Mouse (Mus musculus) heart, adult 8-10 months (tissue): Measurements from ENCODE around the gene Dpysl5. TPM values are rescaled to one million over a fixed set of nuclear protein-coding genes. Genes with fewer than 3 reads are reported as not detected.

Source experiments
- DNase-seq: peaks from one replicate; pipeline ENCODE4 v3.0.0; 2022; ENCODE audit warnings: low spot score
- total RNA-seq, 4 experiments: library from RNA; stranded (reverse); gene quantifications; 2 replicates each; pipeline ENCODE4 v1.2.4; 2022

Gene Dpysl5
- total RNA-seq, 4 experiments from 2014 or later, result 0.57 to 1.4 (median 0.91) TPM

DNA sequence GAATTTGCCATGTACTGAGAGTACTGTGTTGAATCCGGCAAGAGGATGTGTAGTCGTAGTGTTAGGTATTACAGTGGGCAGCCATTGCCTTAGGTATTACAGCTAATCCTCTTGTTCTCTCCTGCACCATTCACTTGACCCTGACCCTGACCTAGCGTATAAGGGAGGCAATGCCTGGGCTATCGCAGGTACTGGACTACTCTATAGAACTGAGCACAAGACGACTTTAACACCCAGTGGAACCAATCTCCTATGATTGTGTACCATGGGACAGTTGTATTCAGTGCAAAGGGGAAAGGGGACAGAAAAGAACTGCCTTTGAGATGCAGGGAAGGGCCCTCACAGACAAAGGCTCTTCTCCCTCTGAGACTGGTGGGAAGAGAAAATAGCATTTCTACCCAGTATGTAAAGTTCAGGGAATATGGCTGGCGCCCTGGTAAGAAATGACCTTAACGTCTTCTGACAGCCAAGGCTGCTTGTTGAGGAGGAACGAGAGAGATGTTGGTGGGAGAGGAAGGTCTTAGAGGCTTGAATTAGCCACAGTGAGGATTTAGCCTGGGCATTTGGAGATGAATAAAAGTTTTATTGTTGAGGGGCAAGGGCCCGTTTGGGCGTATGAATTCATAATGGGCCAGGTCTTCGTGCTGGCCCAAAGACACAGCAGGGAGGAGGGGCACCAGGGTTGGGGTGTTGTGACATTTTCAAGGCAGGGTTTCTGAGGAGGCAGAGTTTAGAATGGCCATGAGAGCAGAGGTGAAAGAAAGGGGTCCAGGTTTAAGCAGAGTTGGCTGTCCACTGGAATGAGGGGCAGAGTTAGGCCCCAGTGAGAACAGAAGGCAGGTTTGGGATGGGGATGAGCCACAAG, 113.0 kb downstream of the Dpysl5 start:
- DNase-seq, result no peak

DNA sequence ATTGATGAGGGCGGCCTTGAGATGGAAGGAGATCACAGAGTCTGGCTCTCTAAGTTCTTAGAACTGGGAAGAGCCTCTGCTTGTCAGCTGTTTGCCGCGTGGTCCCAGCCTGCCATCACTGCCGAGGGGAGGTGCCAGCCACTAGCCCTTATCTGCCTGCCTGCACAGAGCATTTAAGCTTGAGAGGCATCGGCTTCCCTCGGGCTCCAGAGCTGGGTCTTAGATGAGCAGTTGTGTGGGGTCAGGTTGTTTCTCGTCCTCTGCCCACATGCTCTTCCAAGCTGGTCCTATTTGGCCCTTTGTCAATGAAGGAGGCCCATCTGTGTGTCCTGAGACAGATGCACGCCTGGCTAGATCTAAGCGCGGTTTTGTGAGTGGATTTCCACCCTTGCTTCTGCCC, 113.8 kb downstream of the Dpysl5 start:
- DNase-seq, result no peak

DNA sequence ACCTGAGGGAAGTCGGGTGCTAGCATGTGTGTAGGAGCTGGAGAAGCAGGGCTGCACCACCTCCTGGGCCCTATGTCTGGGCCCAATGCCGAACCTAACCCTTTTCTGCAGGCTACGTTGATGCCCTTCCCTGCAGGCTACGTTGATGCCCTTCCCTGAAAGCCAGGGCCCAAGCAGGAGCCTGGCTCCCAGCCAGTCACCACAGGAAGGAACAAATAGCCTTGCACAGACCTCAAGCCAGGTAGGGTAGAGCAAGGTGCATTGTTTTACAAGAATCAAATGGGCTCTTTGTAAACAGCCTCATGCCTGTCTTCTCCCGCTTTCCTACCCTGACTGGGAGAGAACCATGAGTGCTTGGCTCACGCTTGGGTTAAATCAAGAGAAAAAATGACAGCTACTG, 114.5 kb downstream of the Dpysl5 start:
- DNase-seq, result no peak

DNA sequence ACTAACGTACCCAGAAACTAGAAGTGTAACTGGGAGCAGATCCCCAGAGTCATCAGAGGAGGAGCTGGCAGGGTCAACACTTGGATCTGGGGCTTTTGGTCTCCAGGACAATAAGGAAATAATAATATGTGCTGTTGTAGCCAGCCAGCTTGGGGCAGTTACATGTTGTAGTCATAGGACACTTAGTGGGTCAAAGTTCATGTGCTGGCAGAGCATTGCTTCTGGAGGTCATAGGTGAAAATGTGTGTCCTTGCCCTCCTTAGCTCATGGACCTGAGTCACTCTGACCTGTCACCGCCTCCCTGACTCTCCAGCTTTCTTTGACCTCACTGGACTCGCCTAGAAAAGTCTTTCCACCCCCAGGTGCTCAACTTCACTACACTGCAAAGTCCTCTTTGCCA, 122.1 kb downstream of the Dpysl5 start:
- DNase-seq, result no peak

- DNase-seq, result no peak
Measured at GRCm38 (mm10) chr5:30839731-30840130, 128.4 kb downstream of the Dpysl5 start.

DNA sequence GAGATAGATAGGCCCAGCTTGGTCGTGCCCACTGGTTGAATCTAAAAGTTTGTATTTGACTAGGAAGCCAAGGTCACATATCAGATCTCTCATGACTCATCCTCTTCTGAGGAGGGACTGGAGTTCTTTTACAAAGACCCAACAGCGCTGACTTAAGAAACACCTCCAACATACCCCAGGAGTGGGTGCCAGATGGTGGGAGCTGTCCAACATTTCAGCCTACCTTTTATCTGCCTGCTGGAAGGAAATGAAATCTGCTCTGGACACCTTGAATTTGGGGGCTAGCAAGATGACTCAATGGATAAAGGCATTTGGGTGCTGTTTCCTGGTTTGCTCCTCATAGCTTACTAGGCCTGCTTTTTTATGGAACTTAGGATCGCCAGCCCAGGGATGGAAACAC, 130.5 kb downstream of the Dpysl5 start:
- no peak for DNase-seq

Other genes starting within 250 kb of the Dpysl5 start
- under 1 TPM in 1 of 4 experiments, not detected in 3; 0.03 TPM for gene Otof, start 249.6 kb upstream of the Dpysl5 start, total RNA-seq
- not detected for gene 1700001C02Rik, start 245.5 kb upstream of the Dpysl5 start, total RNA-seq
- not detected for gene Cib4, start 165.7 kb upstream of the Dpysl5 start, total RNA-seq
- gene Kcnk3, start 123.4 kb upstream of the Dpysl5 start, total RNA-seq, result 100 to 1,000 TPM; 268 to 282 (median 276) TPM
- gene Slc35f6, start 63.6 kb upstream of the Dpysl5 start, total RNA-seq, result 10 to 100 TPM; 48.3 to 60.9 (median 54.9) TPM
- gene Cenpa, start 44.8 kb upstream of the Dpysl5 start, total RNA-seq, result 10 to 100 TPM; 50.6 to 80.0 (median 64.5) TPM
- 10 to 100 TPM; 43.1 to 48.3 (median 44.5) TPM for gene Mapre3, start 103.1 kb downstream of the Dpysl5 start, total RNA-seq
- gene Tmem214, start 156.4 kb downstream of the Dpysl5 start, total RNA-seq, result 10 to 100 TPM; 37.4 to 39.9 (median 38.4) TPM
- 1 to 10 TPM; 4.9 to 6.3 (median 5.6) TPM for gene Agbl5, start 177.1 kb downstream of the Dpysl5 start, total RNA-seq
- gene Ost4, start 196.2 kb downstream of the Dpysl5 start, total RNA-seq, result 100 to 1,000 TPM; 140 to 164 (median 156) TPM
- gene Emilin1, start 201.8 kb downstream of the Dpysl5 start, total RNA-seq, result 10 to 100 TPM; 13.9 to 16.6 (median 16.0) TPM
- gene Khk, start 209.9 kb downstream of the Dpysl5 start, total RNA-seq, result 10 to 100 TPM; 23.8 to 31.8 (median 26.6) TPM
- under 1 TPM; 0.37 to 0.97 (median 0.60) TPM for gene Cgref1, start 234.0 kb downstream of the Dpysl5 start, total RNA-seq
- 10 to 100 TPM; 82.1 to 97.6 (median 89.6) TPM for gene Preb, start 248.8 kb downstream of the Dpysl5 start, total RNA-seq